Mouse (Mus musculus) olfactory bulb, adult 2 months (tissue): ENCODE data around the gene Gm7138.

ENCODE experiments used
- CTCF ChIP-seq: fragments of 200-500 bp; IDR thresholded peaks from 2 replicates; pipeline ENCODE4 v1.5.1; 2012; ENCODE audit warnings: low read depth, mild to moderate bottlenecking, low read length, moderate library complexity; ENCODE audit not compliant: insufficient read depth
- POLR2A ChIP-seq: fragments of 200-500 bp; IDR thresholded peaks from 2 replicates; pipeline ENCODE4 v1.6.1; 2012; ENCODE audit warnings: mild to moderate bottlenecking, low read depth, low read length, moderate library complexity; ENCODE audit not compliant: insufficient read depth

- TF ChIP-seq CTCF, result no peak
- no peak for TF ChIP-seq POLR2A
Measured at GRCm38 (mm10) chr10:77794976-77795375, 18.2 kb upstream of the Gm7138 start, which contains the start of gene Gm9639.
